Mouse (Mus musculus): ENCODE results near the gene Dpp9. TPM values are rescaled to one million over a fixed set of nuclear protein-coding genes. Genes with fewer than 3 reads are reported as not detected.

Gene Dpp9
- polyA plus RNA-seq, 1 experiment, result 5.6 TPM

GRCm38 (mm10) chr17:56233818-56234469 is 15.2 kb upstream of the Dpp9 start:
- no peaks in the 10 kb centered on the region for H3K4me1 ChIP-seq (ENCODE audit: control insufficient read depth)
- H3K9me3 ChIP-seq (ENCODE audit: control insufficient read depth, low read length), result no peaks in the 10 kb centered on the region
- H3K27me3 ChIP-seq (ENCODE audit: control insufficient read depth), result peaks cover 5% of the 10 kb centered on the region
- no peak overlapping the region for H3K4me3 ChIP-seq (replicated peaks)
- no peaks in the 10 kb centered on the region for H3K36me3 ChIP-seq (ENCODE audit: control insufficient read depth)
- TF ChIP-seq GATA1 (IDR thresholded peaks at IDR 0.05; ENCODE audit: low read length) (no peak), TAL1 (IDR thresholded peaks at IDR 0.05; ENCODE audit: low read length) (no peak)

- TF ChIP-seq TAL1 (IDR thresholded peaks at IDR 0.05; ENCODE audit: low read length), result no peak
- TF ChIP-seq GATA1 (IDR thresholded peaks at IDR 0.05; ENCODE audit: low read length), result no peak
- H3K27me3 ChIP-seq (ENCODE audit: control insufficient read depth), result peaks cover 7% of the 10 kb centered on the region
- H3K4me1 ChIP-seq (ENCODE audit: control insufficient read depth), result no peaks in the 10 kb centered on the region
- no peak overlapping the region for H3K4me3 ChIP-seq (replicated peaks)
- no peaks in the 10 kb centered on the region for H3K36me3 ChIP-seq (ENCODE audit: control insufficient read depth)
- no peaks in the 10 kb centered on the region for H3K9me3 ChIP-seq (ENCODE audit: control insufficient read depth, low read length)
These were observed 14.7 kb upstream of the Dpp9 start for GRCm38 (mm10) chr17:56233389-56233788.

- H3K4me1 ChIP-seq (ENCODE audit: control insufficient read depth), result no peaks in the 10 kb centered on the region; the same call in 1 of the 2 replicates
- no peaks in the 10 kb centered on the region for H3K36me3 ChIP-seq (ENCODE audit: control insufficient read depth)
- H3K4me3 ChIP-seq (replicated peaks), result no peak overlapping the region
- H3K9me3 ChIP-seq (ENCODE audit: control insufficient read depth, low read length), result no peaks in the 10 kb centered on the region
- H3K27me3 ChIP-seq (ENCODE audit: control insufficient read depth), result peaks cover 7% of the 10 kb centered on the region
- TF ChIP-seq GATA1 (IDR thresholded peaks at IDR 0.05; ENCODE audit: low read length) (no peak), TAL1 (IDR thresholded peaks at IDR 0.05; ENCODE audit: low read length) (no peak)
These were observed 11.2 kb upstream of the Dpp9 start for GRCm38 (mm10) chr17:56229943-56230342.

- peaks cover 3% of the 10 kb centered on the region; the same call in 1 of the 2 replicates for H3K27me3 ChIP-seq (ENCODE audit: control insufficient read depth)
- H3K36me3 ChIP-seq (ENCODE audit: control insufficient read depth), result no peaks in the 10 kb centered on the region
- H3K9me3 ChIP-seq (ENCODE audit: control insufficient read depth, low read length), result no peaks in the 10 kb centered on the region
These were observed 7.9 kb upstream of the Dpp9 start for GRCm38 (mm10) chr17:56226566-56226965.

GRCm38 (mm10) chr17:56224916-56225315 is 6.2 kb upstream of the Dpp9 start:
- Histone ChIP-seq H3K27me3 (ENCODE audit: control insufficient read depth) (peaks cover 3% of the 10 kb centered on the region; the same call in 1 of the 2 replicates), H3K4me3 (replicated peaks) (no peak overlapping the region), H3K9me3 (ENCODE audit: control insufficient read depth, low read length) (no peaks in the 10 kb centered on the region), H3K4me1 (ENCODE audit: control insufficient read depth) (peaks cover 1% of the 10 kb centered on the region; the same call in 1 of the 2 replicates), H3K36me3 (ENCODE audit: control insufficient read depth) (no peaks in the 10 kb centered on the region)
- TF ChIP-seq GATA1 (IDR thresholded peaks at IDR 0.05; ENCODE audit: low read length) (no peak), TAL1 (IDR thresholded peaks at IDR 0.05; ENCODE audit: low read length) (no peak)

More at GRCm38 (mm10) chr17:56226566-56226965, 7.9 kb upstream of the Dpp9 start:
- TF ChIP-seq TAL1 (IDR thresholded peaks at IDR 0.05; ENCODE audit: low read length) (no peak), GATA1 (IDR thresholded peaks at IDR 0.05; ENCODE audit: low read length) (no peak)
- no peak overlapping the region for H3K4me3 ChIP-seq (replicated peaks)
- H3K4me1 ChIP-seq (ENCODE audit: control insufficient read depth), result peaks cover 1% of the 10 kb centered on the region; the same call in 1 of the 2 replicates

- peaks cover 7% of the 10 kb centered on the region; the same call in 1 of the 2 replicates for H3K36me3 ChIP-seq (ENCODE audit: control insufficient read depth)
- peaks cover 34% of the 10 kb centered on the region for H3K4me1 ChIP-seq (ENCODE audit: control insufficient read depth)
- TF ChIP-seq TAL1 (IDR thresholded peaks at IDR 0.05; ENCODE audit: low read length) (no peak), GATA1 (IDR thresholded peaks at IDR 0.05; ENCODE audit: low read length) (no peak)
- no peaks in the 10 kb centered on the region for H3K9me3 ChIP-seq (ENCODE audit: control insufficient read depth, low read length)
- H3K4me3 ChIP-seq (replicated peaks), result no peak overlapping the region
- no peaks in the 10 kb centered on the region for H3K27me3 ChIP-seq (ENCODE audit: control insufficient read depth)
These were observed 1.1 kb upstream of the Dpp9 start for GRCm38 (mm10) chr17:56219805-56220204.

GRCm38 (mm10) chr17:56219251-56219650 is 546 bp upstream of the Dpp9 start:
- Histone ChIP-seq H3K4me3 (replicated peaks) (peak overlapping the region; percentile 89), H3K36me3 (ENCODE audit: control insufficient read depth) (peaks cover 9% of the 10 kb centered on the region; the same call in 1 of the 2 replicates), H3K4me1 (ENCODE audit: control insufficient read depth) (peaks cover 33% of the 10 kb centered on the region), H3K27me3 (ENCODE audit: control insufficient read depth) (no peaks in the 10 kb centered on the region), H3K9me3 (ENCODE audit: control insufficient read depth, low read length) (no peaks in the 10 kb centered on the region)
- TF ChIP-seq TAL1 (IDR thresholded peaks at IDR 0.05; ENCODE audit: low read length), result no peak

- Histone ChIP-seq H3K4me1 (ENCODE audit: control insufficient read depth) (peaks cover 36% of the 10 kb centered on the region), H3K9me3 (ENCODE audit: control insufficient read depth, low read length) (no peaks in the 10 kb centered on the region), H3K27me3 (ENCODE audit: control insufficient read depth) (no peaks in the 10 kb centered on the region), H3K36me3 (ENCODE audit: control insufficient read depth) (peaks cover 15% of the 10 kb centered on the region), H3K4me3 (replicated peaks) (peak overlapping the region; percentile 89)
- TF ChIP-seq TAL1 (IDR thresholded peaks at IDR 0.05; ENCODE audit: low read length) (no peak), GATA1 (IDR thresholded peaks at IDR 0.05; ENCODE audit: low read length) (no peak)
These were observed 1.0 kb downstream of the Dpp9 start for GRCm38 (mm10) chr17:56217670-56218069.

- TF ChIP-seq TAL1 (IDR thresholded peaks at IDR 0.05; ENCODE audit: low read length) (no peak), GATA1 (IDR thresholded peaks at IDR 0.05; ENCODE audit: low read length) (no peak)
- Histone ChIP-seq H3K4me1 (ENCODE audit: control insufficient read depth) (peaks cover 36% of the 10 kb centered on the region), H3K9me3 (ENCODE audit: control insufficient read depth, low read length) (no peaks in the 10 kb centered on the region), H3K4me3 (replicated peaks) (no peak overlapping the region), H3K27me3 (ENCODE audit: control insufficient read depth) (no peaks in the 10 kb centered on the region), H3K36me3 (ENCODE audit: control insufficient read depth) (peaks cover 42% of the 10 kb centered on the region)
These were observed 4.5 kb downstream of the Dpp9 start for GRCm38 (mm10) chr17:56214229-56214628.

Data from erythroblast, embryonic 14.5 days (primary cell).